Mouse (Mus musculus): Measurements from ENCODE around the gene Nt5c2. TPM values are rescaled to one million over a fixed set of nuclear protein-coding genes. Genes with fewer than 3 reads are reported as not detected.

The Nt5c2 gene
- polyA plus RNA-seq (2012; rRNA removed), result 9.2 and 10.4 TPM in 2 replicates

DNA sequence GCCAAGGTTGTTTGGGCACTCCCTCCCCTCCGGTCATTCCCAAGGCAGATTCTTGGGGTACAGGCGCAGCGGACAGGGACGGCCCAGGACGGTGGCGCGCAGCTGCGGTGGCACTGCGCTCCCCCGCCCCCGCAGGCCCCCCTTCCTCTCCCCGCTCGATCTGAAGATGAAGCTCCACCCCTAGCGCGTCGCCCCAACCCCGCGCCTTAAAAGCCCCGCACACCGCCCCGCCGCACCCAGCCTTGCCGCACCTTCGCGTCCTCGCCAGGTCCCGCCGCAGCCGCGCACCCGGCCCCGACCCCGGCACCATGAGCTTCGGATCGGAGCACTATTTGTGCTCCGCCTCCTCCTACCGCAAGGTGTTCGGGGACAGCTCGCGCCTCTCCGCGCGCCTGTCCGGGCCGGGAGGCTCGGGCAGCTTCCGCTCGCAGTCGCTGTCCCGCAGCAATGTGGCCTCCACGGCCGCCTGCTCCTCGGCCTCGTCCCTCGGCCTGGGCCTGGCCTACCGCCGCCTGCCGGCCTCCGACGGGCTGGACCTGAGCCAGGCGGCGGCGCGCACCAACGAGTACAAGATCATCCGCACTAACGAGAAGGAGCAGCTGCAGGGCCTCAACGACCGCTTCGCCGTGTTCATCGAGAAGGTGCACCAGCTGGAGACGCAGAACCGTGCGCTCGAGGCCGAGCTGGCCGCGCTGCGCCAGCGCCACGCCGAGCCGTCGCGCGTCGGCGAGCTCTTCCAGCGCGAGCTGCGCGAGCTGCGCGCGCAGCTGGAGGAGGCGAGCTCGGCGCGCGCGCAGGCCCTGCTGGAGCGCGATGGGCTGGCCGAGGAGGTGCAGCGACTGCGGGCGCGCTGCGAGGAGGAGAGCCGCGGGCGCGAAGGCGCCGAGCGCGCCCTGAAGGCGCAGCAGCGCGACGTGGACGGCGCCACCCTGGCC, at the start of gene Nt5c2, which contains the start of gene Ina:
Gene Nt5c2, minus strand, starts transcription at position 707 of the 935 bp plus-strand sequence.
Gene Ina, plus strand, starts transcription at position 252 of the 935 bp plus-strand sequence.

DNA sequence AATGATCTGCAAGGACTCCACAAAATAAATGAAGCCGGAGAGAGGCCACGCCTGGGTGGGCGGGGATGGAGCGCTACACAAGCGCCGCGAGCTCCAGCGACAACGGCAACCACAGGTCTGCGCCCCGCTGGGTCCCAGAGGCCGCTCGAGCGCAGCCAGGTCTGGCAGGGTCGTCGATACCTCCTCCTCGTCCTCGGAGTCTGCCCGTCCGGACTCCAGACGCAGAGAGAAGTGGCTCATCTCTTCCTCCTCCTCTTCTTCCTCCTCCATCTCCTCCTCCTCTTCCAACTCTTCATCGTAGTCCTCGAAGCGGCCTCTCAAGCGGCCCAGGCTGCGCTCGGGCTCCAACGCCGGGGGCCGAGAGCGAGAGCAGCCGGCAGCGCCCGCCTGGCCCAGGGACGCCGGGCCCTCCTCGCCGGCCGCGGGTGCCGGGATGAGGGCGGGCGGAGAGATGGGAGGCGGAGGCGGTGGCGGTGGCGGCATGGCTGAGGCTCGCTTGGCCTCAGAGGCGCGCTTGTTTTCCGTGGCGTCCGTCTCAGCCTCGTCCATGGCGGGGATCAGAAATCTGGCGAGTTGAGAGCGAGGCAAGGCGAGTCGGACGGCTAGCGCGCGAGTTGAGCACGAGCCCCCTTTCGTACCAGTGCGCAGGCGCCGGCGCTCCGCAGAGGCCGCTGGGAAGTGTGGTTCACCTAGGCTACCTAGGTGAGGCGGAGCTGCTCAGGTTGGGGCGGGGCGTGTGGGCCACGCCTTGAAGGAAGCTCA, 35.5 kb upstream of the Nt5c2 start, which contains the start of gene Pcgf6:
Gene Pcgf6, minus strand, starts transcription at position 636 of the 762 bp plus-strand sequence.

Other genes with a start within 250 kb of the Nt5c2 start
- gene Ina, start 455 bp downstream of the Nt5c2 start, polyA plus RNA-seq (2012; rRNA removed), result 0.52 and 0.57 TPM in 2 replicates
- 2.5 and 4.2 TPM in 2 replicates for gene Pcgf6, start 35.8 kb upstream of the Nt5c2 start, polyA plus RNA-seq (2012; rRNA removed)
- 0.88 and 1.2 TPM in 2 replicates for gene Taf5, start 52.6 kb upstream of the Nt5c2 start, polyA plus RNA-seq (2012; rRNA removed)
- gene Usmg5, start 75.5 kb upstream of the Nt5c2 start, polyA plus RNA-seq (2012; rRNA removed), result 9.1 and 10.3 TPM in 2 replicates
- 1.6 and 2.4 TPM in 2 replicates for gene Pdcd11, start 75.6 kb upstream of the Nt5c2 start, polyA plus RNA-seq (2012; rRNA removed)
- 4.9 and 5.5 TPM in 2 replicates for gene Calhm2, start 123.1 kb upstream of the Nt5c2 start, polyA plus RNA-seq (2012; rRNA removed)
- gene Calhm1, start 129.1 kb upstream of the Nt5c2 start, polyA plus RNA-seq (2012; rRNA removed), result not detected in 2 replicates
- gene Calhm3, start 142.6 kb upstream of the Nt5c2 start, polyA plus RNA-seq (2012; rRNA removed), result not detected in 2 replicates
- 5.7 and 9.6 TPM in 2 replicates for gene Neurl1a, start 163.7 kb upstream of the Nt5c2 start, polyA plus RNA-seq (2012; rRNA removed)